14 mouse cellular contexts compared by ENCODE assay signal in the genomic region with DNA sequence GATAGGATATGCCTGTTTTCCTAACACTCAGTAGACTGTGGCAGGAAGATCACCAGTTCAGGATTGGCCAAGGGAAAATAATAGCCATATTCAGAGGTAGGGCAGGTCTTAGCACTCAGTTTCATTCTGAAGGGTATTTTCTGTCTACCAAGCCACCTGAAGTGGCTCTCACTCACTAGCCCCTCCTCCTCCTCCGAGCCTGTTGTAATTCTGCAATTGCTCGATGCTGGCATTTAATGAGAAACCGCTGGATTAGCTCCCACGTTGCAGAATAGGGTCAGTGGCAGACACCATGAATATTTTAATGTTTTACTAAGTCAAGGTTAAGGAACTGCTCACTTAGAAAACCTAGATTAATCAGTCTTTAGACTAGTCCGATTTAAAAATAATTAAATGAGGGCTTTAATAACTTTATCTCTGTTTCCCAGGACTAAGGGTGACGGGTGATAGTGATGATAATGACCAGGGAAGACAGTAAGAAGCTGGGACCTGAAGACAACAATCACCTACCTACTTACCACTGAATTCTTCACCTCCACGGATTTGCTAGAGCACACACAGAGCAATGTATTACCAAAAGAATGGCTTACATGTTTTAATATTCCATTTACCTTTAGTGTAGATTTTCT. TPM values are rescaled to one million over a fixed set of nuclear protein-coding genes. Genes with fewer than 3 reads are reported as not detected.
DNase-seq lines count a peak whose midpoint lies in the region; ATAC-seq and TF ChIP-seq lines count a peak whose summit lies in the region.
"Had no signal": no experiment of that assay in that cellular context is flagged by ENCODE, and none has a peak within 500 bp of the region (broad histone marks: within the 10 kb centered on the region; RNA-seq: fewer than 3 reads in every experiment).

No protein-coding gene starts in this region.

- TF ChIP-seq CTCF in CH12.LX (conservative IDR thresholded peaks at IDR 0.05 in 1 of 2, IDR thresholded peaks at IDR 0.05 in 1 of 2; ENCODE audit: low read depth in 2 of 2, low read length in 2 of 2): no peak

- dilution Hi-C loops in CH12.LX (cut with MboI; ENCODE audit: extremely low pct_ligation_motif_present, extremely low pct_unique_long_range_greater_than_20kb, low sequenced_read_pairs): no loop called here

- no peak overlapping the region for H3K9ac ChIP-seq in heart, embryonic 16.5 days (ENCODE audit: low read length)
- H3K9ac ChIP-seq in CH12.LX (ENCODE audit: insufficient read depth, low read depth): peak overlapping the region; percentile 13; the same call in 1 of the 2 replicates

- peaks cover 92% of the 10 kb centered on the region for H3K79me2 ChIP-seq in CH12.LX (replicated peaks; ENCODE audit: control insufficient read depth, extremely low read depth, insufficient read depth, poor library complexity, severe bottlenecking)

- no peak for TF ChIP-seq RAD21 in CH12.LX (IDR thresholded peaks at IDR 0.05; ENCODE audit: low read depth, low read length)

- TF ChIP-seq EP300 in CH12.LX (IDR thresholded peaks at IDR 0.05; ENCODE audit: low read length): peak; percentile 32; the same call in 1 of the 2 replicates

- no peak for TF ChIP-seq POLR2A in CH12.LX (IDR thresholded peaks at IDR 0.05; ENCODE audit: low read depth, low read length)

- H3K27me3 ChIP-seq in heart, embryonic 16.5 days (ENCODE audit: control insufficient read depth, insufficient read depth, low read length): no peaks in the 10 kb centered on the region
- no peaks in the 10 kb centered on the region for H3K27me3 ChIP-seq in CH12.LX (replicated peaks)

- H3K4me2 ChIP-seq in heart, embryonic 16.5 days (ENCODE audit: low read depth, low read length): no peak overlapping the region
- H3K4me2 ChIP-seq in CH12.LX (ENCODE audit: insufficient read depth, low read depth, poor library complexity, severe bottlenecking): peak overlapping the region; percentile 98

- DNase-seq in heart, postnatal 4 days: no peak
- no peak for DNase-seq in CH12.LX (ENCODE audit: extremely low read depth)
- peak; percentile 90 for DNase-seq in kidney, adult 11 months
- DNase-seq in kidney, postnatal 25 days: peak; percentile 82 to 90
- DNase-seq in right cerebral cortex, postnatal 14 days: no peak
- DNase-seq in cerebellum, postnatal 25 days: no peak
- no peak for DNase-seq in cerebellum, postnatal 10 days
- DNase-seq: cerebellum, adult 9-11 months; right cerebral cortex, postnatal 25 days had no signal

- no peak overlapping the region for H3K4me3 ChIP-seq in heart, embryonic 16.5 days (ENCODE audit: low read length)
- H3K4me3 ChIP-seq in CH12.LX (replicated peaks in 1 of 3; ENCODE audit: low read depth in 2 of 3, low read length in 2 of 3, poor library complexity in 1 of 3): no peak overlapping the region
- H3K4me3 ChIP-seq: embryonic facial prominence, embryonic 10.5 days; myocyte had no signal

- H3K9me3 ChIP-seq in heart, embryonic 16.5 days (replicated peaks; ENCODE audit: control insufficient read depth, low read length): no peaks in the 10 kb centered on the region
- no peaks in the 10 kb centered on the region for H3K9me3 ChIP-seq in CH12.LX (replicated peaks; ENCODE audit: low read length)
- H3K9me3 ChIP-seq: embryonic facial prominence, embryonic 10.5 days had no signal

- peak overlapping the region; percentile 79 for H3K27ac ChIP-seq in heart, embryonic 16.5 days (ENCODE audit: low read length)
- peak overlapping the region; percentile 90 for H3K27ac ChIP-seq in CH12.LX (ENCODE audit: insufficient read depth, low read depth)
- H3K27ac ChIP-seq: embryonic facial prominence, embryonic 10.5 days had no signal

- in situ Hi-C loops in CH12.LX (cut with MboI; ENCODE audit: low pct_ligation_motif_present, low pct_unique_long_range_greater_than_20kb, low sequenced_read_pairs): no loop called here

- 70% methylated on average over 7 of the region's 7 CpGs for WGBS in heart, embryonic 16.5 days

- no peak for ATAC-seq in heart, embryonic 16.5 days (replicated peaks; ENCODE audit: extremely low read depth, insufficient read depth, low FRiP score)
- ATAC-seq: activated CD4-positive, CD25-positive, alpha-beta regulatory T cell, adult 4 months; hindbrain, embryonic 16.5 days had no signal

- peaks cover 5% of the 10 kb centered on the region for H3K36me3 ChIP-seq in heart, embryonic 16.5 days (ENCODE audit: control insufficient read depth, insufficient read depth)
- peaks cover 24 to 53% of the 10 kb centered on the region in 2 experiments for H3K36me3 ChIP-seq in CH12.LX (replicated peaks in 1 of 2; ENCODE audit: control insufficient read depth in 1 of 2, insufficient read depth in 1 of 2, low read length in 1 of 2)

- peaks cover 70% of the 10 kb centered on the region for H3K4me1 ChIP-seq in heart, embryonic 16.5 days (ENCODE audit: control insufficient read depth, insufficient read depth, low read length)
- peaks cover 28 to 81% of the 10 kb centered on the region in 2 experiments for H3K4me1 ChIP-seq in CH12.LX (ENCODE audit: control insufficient read depth in 1 of 2, insufficient read depth in 2 of 2)

TF ChIP-seq in CH12.LX, 34 proteins besides CTCF, POLR2A, EP300 and RAD21:
- TF ChIP-seq CHD1 (IDR thresholded peaks at IDR 0.05; ENCODE audit: low read depth, low read length) (0 out of 2 replicates have a peak, but pooled peaks have one; percentile 12), NELFE (IDR thresholded peaks at IDR 0.05; ENCODE audit: low read depth, low read length) (no peak), MAX (IDR thresholded peaks at IDR 0.05; ENCODE audit: low read length) (no peak), JUN (IDR thresholded peaks at IDR 0.05; ENCODE audit: insufficient read depth, low read depth, low read length) (no peak), HCFC1 (IDR thresholded peaks at IDR 0.05; ENCODE audit: low read depth, low read length) (no peak), MXI1 (IDR thresholded peaks at IDR 0.05; ENCODE audit: low read depth, low read length) (peak; percentile 48; the same call in 1 of the 2 replicates), SMC3 (IDR thresholded peaks at IDR 0.05; ENCODE audit: low read depth, low read length) (peak; percentile 6; the same call in 1 of the 2 replicates)

RNA-seq across cellular contexts. Expression of gene Clic4, which starts 29.6 kb away (rescaled TPM):
- polyA plus RNA-seq in heart, embryonic 16.5 days (2015; fragmentation: Nextera tagmentation; extraction: Ambion mirVana): 289 and 296 TPM in 2 replicates
- total RNA-seq in heart, postnatal 4 days (2021): 100 to 1,000 TPM; 313 to 318 TPM
- total RNA-seq in CH12.LX (2012; rRNA removed): 124 and 154 TPM in 2 replicates
- total RNA-seq in CH12.LX (2014; rRNA removed): 182 and 199 TPM in 2 replicates
- 198 and 214 TPM in 2 replicates for polyA plus RNA-seq in CH12.LX (2012; ENCODE audit: insufficient read length, low read depth)

Comparison
In these comparisons a context has a peak if more than half of its experiments do, and no peak if none do; other contexts are left out.
1. DNase-seq: peak in kidney, adult 11 months (single experiment) and kidney, postnatal 25 days (2 of 2); none in heart, postnatal 4 days (single experiment), CH12.LX (single experiment), right cerebral cortex, postnatal 14 days (single experiment), cerebellum, postnatal 25 days (0 of 2) and cerebellum, postnatal 10 days (0 of 2).